Mouse (Mus musculus): ENCODE measurements around the gene Vps35l.

Gene Vps35l

GRCm38 (mm10) chr7:118889046-118889680 is 149.1 kb downstream of the Vps35l start:
- peak in 1 of 2 experiments; percentile 38 for DNase-seq
